Mouse (Mus musculus) G1E (cell line): ENCODE measurements around the gene Nus1.

Experiments used
- CTCF ChIP-seq: IDR thresholded peaks from 2 replicates; pipeline ENCODE4 v1.5.1; 2012; ENCODE audit warnings: low read depth, low read length, inconsistent platforms, mixed read lengths
- TAL1 ChIP-seq: conservative IDR thresholded peaks from 2 replicates; pipeline ENCODE4 v1.6.1; 2012; ENCODE audit warnings: low read depth, low read length, inconsistent platforms, mixed read lengths

DNA sequence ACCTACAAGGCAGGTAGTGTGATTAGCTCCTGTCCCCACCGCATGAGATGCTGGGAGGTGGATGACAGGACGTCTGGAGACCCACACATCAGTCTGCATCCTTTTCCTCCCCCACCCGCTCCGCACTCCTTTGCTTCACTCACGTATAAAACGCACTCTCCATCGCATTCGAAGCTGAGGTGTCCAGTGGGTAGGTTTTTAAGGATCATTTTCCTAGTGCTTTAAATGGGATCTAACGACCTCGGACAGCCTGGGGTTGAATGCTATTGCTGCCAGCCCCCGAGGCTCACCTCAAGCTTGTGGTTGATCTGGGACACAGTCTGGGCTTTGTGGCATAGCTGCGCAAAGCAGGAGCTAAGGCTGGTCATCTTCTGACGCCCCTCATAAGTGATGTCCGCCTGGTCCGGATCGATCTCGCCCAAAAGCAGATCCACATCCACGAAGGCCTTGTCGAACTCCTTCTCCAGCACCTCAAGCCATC is 36.0 kb upstream of the Nus1 start:
- TF ChIP-seq CTCF (no peak), TAL1 (no peak)
